Mouse (Mus musculus) ZHBTc4 (cell line): ENCODE measurements around the gene Ehd2.

Experiments
- DNase-seq: peaks from one replicate; pipeline ENCODE4 v3.0.0-alpha.2; 2011; ENCODE audit warnings: low read depth, low spot score

Gene Ehd2

DNA sequence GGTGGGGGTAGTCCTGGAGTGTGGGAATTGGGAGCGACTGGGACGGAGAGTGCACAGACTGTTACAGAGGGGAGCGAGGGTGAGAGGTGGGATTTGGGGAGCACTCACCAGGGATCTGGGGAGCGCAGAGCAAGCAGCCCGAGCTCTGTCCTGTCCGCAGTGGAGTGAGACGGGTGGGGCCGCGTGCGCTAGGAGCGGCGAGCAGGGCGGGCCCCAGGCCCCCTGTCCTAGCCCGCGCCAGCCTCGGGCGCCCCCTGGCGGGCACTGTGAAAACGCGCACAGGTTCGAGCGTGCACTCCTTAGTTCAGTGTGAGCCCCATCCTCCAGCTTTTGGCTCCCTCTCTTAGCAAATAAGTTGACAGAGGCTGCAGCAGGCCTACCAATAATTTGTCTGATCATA is at the start of gene Ehd2:
TSS of gene Ehd2 (minus strand) at position 256 of the 400 bp plus-strand sequence.
- peak; percentile 87 for DNase-seq

DNA sequence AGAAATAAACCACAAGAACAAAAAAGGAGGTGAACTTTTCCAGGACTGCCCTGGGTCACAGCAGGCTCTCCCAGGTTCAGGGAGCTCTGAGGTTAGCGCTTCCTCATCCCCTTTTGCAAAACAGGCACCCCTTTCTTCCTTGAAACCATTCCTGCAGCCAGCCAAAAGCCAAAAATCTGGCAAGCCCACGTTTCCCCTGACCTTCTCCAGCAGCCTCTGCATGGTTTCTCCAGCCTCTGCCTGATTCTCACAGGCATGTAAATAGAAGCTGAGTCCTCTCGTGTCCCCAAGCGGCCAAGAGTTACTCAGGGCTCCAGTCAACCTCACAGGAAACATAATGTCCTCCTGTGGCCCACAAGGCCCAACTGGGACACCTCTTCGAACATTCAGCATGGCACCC is 48.0 kb upstream of the Ehd2 start:
- DNase-seq, result no peak

DNA sequence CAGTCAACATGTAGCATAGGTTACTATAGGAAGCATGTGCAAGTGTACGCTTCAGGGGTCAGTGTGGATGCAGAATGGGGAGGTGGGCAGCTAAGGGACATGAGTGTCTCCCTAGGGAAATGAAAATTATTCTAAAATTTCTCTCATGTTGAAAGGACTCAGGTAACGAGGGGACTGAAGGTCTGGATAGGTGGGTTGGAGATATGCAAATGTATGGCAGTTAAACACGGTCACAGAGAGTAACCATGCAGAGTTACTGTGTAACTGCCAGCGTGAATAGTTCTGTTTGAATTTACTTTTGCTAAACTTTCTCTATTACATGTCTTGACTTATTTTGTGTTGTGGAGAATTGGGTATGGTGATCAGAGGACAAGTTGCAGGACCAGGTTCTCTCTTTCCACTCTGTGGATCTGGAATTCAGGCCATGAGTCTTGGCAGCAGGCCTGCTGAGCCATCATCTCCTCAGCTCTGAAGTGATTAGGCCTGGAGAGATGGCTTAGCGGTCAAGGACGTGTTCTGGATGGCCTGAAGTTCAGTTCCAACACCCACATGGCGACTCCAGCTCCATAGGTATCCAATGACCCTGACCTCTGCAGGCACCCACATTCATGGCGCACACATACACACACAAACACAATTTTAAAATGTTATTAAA is 47.3 kb upstream of the Ehd2 start:
- DNase-seq, result no peak

DNA sequence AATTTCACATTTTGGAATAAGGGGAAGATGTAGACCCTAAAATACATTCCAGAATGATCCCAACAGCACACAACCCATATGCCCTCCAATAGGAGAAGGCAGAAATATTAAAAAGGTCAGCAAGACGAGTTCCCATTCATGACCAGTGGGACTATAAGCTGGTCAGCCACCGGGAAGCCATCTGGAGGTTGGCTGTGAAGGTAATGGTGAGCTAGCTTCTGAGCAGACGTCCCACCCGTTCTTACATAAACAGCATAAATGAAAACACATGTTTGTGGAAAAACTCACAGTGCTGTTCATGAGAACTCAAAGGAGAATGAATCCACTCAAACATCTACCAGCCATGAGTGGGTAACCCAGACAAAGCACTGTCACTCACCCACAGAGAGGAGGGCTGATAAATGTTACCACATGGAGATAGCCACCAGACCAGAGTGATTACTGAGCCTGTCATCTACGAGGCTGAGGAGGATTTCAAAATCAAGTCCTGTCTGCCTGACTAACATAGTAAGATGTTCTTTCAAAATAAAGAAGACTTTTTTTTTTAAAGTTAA is 46.4 kb upstream of the Ehd2 start:
- DNase-seq, result no peak

DNA sequence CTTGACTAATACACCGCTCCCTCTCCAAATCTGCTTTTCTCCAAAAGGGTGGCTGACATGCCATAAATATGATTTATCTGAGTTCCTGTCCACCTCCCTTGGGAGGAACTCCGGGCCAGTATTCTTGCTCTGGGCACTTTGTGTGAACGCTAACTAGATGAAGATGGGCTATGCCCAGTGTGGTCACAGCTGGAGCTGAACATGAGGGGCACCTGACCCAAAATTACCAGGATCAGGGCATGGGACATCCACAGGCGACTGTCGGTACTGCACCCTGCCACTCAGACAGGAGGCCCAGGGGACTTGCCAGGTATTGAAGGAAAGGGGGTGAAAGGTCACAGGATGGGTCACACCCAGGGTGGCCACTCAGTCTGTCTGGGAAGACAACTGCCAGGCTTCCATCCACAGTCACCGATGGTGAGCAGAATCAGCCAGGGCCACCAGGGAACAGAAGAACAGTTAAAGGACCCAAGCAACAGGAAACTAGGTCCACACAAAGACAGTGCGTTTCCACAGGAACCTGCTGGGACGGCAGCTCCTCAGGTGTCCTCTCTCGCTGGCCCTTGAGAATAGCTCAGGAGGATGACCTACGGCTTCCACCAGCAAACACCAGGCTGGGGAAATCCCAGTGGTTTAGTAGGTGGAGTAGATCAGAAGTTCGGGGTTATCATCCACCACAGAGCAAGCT is 45.4 kb upstream of the Ehd2 start:
- DNase-seq, result peak; percentile 64

DNA sequence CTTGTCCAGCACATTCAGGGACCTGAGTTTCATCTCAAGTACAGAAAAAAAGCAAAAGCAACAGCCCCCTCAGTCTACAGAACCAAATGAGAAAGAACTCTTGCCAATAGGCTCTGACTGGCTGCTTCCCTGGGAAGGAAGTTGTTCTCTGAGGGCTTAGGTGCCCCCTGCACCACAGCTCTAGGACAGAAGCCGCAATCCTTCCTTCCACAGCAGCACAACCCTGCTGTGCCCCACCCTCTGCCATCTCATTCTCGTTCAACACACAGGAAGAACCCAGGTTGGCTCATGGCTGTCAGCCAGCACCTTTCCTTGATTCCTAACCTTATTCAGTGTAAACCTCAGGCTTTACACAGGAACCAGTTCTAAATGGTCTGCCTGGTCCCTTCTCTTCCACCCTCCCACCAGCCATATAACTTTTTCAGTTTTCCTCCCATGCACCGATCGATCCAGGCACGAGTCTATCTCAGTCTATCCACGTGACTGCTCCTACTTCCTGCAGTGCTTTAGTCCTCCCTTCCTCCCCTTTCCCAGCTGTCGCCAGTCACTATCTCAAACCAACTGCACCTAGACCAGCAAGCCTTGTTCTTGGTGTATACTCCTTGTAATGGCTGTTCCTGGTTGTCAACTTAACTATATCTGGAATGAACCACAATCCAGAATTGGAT is 44.2 kb upstream of the Ehd2 start:
- no peak for DNase-seq

DNA sequence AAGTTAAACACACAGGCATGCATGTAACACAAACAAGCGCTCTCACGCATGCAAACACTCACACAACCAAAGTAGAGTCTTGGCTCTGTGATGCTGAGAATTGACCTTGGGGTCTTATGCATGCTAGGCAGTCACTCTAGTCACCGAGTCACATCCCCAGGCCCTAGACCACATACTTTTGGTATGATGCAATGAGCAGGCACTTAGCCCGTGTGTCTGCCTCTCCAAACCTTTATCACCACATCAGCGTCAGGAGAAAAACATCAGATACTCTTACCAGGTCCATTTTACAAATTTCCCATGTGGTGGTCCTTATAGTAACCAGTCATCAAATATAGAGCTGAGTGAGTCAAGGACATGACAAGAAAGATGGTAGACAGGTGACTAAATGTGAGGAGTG is 43.3 kb upstream of the Ehd2 start:
- DNase-seq, result no peak

DNA sequence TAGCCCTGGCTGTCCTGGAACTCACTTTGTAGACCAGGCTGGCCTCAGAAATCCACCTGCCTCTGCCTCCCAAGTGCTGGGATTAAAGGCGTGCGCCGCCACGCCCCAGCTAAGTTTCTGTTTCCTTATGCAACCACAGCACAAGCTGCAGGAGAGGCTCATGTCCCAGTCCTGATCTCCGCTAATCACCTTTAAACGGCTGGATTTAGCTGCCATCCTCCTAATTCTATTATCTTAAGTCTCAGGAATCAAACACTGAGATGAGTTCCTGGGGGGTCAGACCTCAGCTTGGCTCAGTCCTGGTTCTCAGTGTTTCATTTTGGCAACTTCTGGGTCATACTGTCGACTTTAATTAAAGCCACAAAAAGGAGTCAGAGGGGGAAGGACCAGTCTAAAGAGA is 42.3 kb upstream of the Ehd2 start:
- DNase-seq, result no peak

DNA sequence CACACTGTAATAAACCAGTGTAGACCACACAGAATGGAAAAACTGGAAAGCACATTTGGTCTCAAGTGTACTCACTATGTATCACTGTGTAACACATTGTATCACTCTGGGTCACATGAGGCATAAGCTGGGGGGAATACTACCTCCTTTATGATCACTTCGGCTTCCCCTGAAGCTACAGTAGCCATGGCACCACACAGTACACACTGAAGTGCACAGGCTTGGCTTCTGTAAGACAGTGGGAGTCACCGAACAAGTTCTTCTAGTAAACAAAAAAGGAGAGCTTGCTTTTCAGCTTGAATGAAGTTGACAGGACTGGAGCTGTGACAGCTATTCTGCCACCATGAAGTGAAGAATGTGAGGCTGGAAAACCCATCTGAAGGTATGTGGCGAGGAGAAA is 37.7 kb upstream of the Ehd2 start:
- DNase-seq, result no peak

DNA sequence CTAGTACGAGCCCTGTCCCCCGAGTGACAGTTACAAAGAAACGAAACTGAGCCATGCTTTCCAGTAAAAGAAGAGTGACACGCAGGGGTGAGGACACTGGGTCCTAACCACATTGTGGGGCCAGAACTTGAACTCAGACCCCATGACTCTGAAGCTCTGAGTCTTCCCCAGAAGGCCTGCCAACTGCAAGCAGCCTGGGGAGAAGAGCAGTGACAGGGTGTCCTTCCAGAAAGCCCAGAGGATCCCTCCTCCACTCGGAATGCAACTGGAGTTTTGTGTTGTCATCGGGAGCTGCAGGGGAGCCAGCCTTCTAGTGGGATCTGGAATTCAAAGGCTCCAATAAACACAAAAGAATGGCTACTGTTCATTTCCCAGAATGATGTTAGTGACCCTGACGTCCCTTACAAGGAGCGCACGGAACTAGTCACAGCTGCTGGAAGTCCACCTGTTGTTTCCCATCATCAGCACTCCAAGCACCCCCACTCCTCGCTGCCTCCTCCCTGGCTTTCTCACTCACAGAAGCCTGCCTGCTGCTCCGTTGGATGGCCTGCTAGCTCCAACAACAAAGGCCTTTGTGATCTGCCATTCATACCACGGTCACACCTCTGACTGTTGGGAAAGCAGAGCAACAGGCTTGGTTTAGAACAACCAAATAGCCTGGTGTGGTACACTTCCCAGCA is 37.0 kb upstream of the Ehd2 start:
- peak; percentile 91 for DNase-seq

DNA sequence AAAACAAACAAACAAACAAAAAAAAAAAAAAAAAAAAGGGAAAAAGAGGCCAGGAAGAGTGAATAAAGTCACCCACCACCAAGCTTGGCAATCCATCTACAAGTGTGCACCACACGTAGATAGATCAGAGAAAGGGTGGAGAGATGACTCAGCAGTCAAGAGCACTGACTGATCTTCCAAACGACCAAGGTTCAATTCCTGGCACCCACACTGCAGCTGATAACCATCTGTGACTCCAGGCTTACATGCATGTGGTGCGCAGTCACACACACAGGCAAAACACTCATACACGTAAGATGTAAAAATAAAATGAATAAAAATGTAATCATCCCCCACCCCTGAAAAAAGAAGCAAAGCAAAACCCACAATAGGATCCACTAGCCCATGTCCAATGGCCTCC is 35.7 kb upstream of the Ehd2 start:
- DNase-seq, result no peak

DNA sequence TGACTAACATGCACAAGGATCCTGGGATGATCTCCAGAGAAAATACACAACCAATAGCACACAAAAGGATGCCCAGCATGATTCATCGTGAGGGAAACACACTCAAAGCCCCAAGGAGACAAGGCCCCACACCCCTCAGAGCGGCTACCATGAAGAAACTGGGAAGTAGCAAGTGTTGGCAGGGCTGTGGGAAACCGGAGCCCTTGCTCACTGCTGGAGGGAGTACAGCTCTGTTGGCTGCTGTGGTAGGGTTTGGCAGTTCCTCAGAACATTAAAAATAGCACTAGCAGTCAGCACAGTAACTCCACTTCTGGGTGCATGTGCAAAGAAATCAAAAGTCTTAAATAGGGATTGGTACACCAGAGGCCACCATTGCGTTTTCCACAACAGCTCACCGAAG is 34.8 kb upstream of the Ehd2 start:
- DNase-seq, result no peak

DNA sequence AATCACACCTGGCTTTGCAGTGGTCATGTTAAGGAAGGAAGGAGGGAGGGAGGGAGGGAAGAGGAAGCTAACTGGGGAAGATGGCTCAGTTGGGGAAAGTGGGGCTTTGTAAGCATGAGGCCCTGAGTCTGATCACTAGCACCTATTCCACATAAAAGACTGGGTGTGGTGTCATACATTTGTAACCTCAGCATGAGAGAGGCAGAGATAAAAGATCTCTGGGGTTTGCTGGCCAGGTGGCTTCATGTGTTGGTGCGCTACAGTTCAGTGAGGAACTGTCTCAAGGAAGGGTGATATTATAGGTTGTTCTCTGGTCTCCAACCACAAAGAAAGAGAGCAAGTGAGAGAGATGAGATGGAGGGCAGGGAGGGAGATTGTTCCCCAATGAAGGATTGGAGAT is 34.3 kb upstream of the Ehd2 start:
- DNase-seq, result no peak

DNA sequence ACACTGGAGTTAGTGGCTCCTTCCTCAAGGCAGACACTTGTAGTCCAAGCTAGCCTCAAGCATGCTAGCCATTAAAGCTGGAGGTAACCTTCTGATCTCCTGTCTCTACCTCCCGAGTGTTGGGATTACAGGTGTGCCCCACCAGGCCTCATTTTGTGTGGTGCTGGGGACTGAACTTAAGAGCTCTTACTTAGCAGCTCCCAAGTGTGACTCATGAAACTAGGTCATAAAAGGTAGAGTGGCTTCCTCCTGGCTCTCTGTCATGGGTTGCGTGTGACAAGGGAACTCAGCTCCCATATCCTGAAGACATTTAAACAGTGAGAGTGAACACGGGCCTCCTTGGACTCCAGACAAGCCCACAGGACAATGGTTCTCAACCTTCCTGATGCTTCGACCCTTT is 26.4 kb upstream of the Ehd2 start:
- DNase-seq, result no peak

DNA sequence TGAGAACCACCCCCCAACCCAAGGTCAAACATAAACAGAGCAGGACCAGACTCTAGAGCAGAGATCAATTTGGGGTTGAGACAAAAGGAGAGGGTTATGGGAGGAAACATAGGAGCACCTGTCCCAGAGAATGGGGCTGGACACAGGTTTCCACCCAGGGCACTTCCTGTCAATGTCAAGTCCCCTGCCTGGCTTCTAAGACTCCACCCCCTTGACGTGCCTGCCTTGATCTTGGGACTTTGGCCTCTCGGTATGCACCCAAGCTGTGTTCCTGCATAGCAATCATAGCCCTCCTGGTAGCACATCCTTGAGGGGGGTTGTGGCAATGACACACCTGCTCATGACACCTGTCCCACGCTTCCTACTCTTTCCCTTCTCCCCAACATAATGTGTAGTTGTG is 25.8 kb upstream of the Ehd2 start:
- no peak for DNase-seq

DNA sequence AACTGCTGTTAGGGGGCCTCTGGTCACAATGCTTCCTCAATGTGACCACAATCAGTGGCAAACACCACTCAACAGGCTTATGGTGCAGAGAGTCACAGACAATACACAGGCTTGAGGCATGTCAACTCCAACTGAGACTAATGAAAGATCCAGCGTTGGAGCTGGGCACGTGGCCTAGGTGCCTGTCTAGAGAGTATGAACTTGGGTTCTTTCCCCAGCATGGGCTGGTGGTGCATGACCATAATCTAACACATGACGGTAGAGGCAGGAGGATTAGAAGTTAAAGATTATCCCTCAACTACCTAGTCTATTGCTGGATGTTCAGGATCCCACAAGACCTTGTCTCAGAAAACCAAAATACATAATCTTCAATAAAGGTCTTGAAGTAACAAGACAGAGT is 24.4 kb upstream of the Ehd2 start:
- DNase-seq, result no peak

DNA sequence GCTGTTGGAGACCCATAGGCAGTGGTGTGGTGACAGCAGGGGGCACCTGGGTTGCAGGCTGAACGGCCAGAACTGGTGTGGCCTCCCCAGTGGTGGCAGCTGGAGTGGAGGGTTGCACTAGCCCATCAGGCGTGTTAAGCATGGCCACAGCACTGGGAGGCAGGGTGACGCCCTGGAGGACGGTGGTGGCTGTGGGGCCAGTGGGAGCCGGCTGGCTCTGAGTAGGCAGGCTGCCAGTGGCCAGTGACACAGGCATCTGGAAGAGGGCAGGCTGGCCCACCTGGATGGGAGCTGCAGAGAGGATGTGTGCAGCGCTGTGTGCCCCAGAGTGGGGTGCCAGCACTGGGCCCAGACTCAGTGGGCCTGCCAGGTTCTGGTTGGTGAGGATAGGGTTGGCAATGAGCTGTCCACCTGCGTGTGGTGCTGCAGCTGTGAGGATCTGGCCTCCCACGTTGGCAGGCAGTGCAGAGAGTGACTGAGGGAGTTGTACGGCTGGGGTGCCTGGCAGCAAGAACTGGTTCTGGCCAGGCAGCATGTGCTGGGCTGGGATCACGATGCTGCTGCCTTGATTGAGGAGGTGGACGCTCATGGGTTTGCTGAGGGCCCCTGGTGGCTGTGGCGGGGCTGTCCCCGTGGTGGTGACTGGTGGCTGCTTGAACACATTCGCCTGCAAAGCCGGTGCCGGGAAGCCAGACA is 20.4 kb upstream of the Ehd2 start:
- no peak for DNase-seq

DNA sequence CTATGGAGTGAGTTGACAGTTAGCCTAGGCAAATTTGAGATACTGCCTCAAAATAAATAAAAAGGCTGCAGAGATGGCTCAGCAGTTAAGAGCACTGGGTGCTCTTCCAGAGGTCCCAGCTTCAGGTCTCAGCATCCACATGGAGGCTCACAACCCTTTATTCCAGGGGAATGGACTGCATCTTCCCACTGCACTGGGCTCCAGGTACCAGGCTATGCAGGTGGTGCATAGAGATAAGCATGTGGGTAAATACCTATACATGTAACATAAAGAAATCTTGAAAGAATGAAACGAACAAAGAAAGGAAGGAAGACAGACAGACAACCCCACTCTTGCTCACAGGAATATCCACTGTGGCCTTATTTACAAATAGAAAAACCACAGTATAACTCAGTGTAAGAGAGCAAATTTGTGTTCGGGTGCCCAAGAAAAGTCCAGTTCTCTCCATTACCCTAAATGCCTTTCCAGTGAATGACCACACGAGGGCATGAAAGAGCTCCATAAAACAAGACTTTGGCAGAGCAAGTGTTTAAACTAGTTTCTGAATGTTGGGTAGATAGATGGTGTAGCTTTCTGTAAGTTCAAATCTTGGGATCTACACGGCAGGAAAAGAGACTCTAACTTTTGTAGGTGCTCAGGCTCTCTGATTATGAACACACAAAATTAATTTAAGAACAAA is 15.5 kb upstream of the Ehd2 start:
- DNase-seq, result peak; percentile 63

DNA sequence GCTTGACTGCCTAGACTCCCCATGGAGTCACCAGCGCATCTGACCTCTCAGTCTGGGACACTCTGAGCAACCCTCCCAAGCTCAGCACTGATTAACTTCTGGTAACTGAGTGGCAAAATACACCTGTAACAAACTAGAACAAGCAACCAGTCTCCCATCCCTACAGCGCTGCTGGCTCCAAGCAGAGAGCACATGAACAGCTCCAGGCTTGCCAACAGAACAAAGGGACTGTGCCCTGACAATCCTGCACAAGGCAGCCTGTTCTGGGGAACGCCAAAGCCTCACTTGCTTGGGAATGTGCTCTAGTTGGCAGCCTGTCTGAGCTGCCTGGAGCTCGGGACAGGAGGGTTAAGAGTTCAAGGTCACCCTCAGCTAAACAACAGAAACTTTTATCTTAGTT is 14.2 kb upstream of the Ehd2 start:
- peak; percentile 85 for DNase-seq

DNA sequence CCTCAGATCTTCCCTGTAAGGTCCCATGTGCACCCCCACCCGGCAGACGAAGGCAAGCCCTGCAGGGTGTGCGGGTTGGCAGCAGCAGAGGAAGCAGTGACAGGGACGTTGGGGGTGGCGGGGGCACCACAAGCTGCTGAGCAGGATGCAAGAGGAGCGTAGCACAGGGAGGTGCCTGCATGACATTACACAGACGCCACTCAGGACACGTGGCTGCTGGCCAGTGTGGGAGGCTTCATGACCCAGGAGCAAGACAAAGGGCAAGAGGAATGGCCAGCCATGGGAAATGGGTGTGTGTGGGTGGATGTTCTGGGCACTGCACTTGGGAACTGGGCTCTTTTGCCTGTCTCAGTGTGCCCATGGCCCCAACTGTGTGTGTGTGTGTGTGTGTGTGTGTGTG is 12.9 kb upstream of the Ehd2 start:
- no peak for DNase-seq

DNA sequence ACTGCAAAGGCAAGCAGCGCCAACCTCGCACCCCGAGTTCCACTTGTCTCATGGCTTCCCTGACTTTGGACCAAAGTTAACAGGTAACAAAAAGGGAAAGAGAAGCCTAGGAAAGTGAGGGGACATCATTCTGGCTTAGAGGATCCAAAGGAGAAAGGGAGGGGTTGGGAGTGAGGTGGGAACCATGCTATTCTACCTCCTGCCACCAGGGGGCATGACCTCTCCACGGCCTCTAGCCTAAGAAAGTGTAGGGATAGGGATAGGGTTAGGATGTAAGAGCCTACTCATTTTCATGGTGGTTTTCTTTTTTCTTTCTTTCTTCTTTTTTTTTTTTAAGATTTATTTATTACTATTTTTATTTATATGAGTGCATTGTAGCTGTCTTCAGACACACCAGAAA is 8.5 kb upstream of the Ehd2 start:
- peak; percentile 83 for DNase-seq
